8 mouse cellular contexts compared by ENCODE assay signal in genomic region chr14:24530228-24530627, GRCm38 (mm10). TPM values are rescaled to one million over a fixed set of nuclear protein-coding genes. Genes with fewer than 3 reads are reported as not detected.
A peak's percentile ranks its signal among the peaks of the same experiment; 100 is the strongest.
DNase-seq lines count a peak whose midpoint lies in the region; ATAC-seq and TF ChIP-seq lines count a peak whose summit lies in the region.

No protein-coding gene starts in this region.

- WGBS in heart, embryonic 16.5 days, result 11% methylated on average over 6 of the region's 6 CpGs
- WGBS in neural tube, embryonic 14.5 days, result 2% methylated on average over 6 of the region's 6 CpGs
- WGBS in thymus, adult 2 months, result 26% methylated on average over 6 of the region's 6 CpGs

- H3K4me2 ChIP-seq in heart, embryonic 16.5 days (ENCODE audit: low read depth, low read length), result peak overlapping the region; percentile 24; the same call in 1 of the 2 replicates
- H3K4me2 ChIP-seq in neural tube, embryonic 14.5 days (ENCODE audit: low read depth, low read length), result no peak overlapping the region

- no peak for TF ChIP-seq POLR2A in thymus, adult 2 months (IDR thresholded peaks at IDR 0.05; ENCODE audit: control insufficient read depth, extremely low read depth, insufficient read depth, low read length, poor library complexity)

- H3K4me3 ChIP-seq in heart, embryonic 16.5 days (ENCODE audit: low read length), result no peak overlapping the region
- H3K4me3 ChIP-seq in neural tube, embryonic 14.5 days (ENCODE audit: low read depth, low read length), result no peak overlapping the region
- H3K4me3 ChIP-seq in thymus, adult 2 months (ENCODE audit: control insufficient read depth, insufficient read depth, low read length), result no peak overlapping the region

- TF ChIP-seq CTCF in thymus, adult 2 months (IDR thresholded peaks at IDR 0.05; ENCODE audit: borderline replicate concordance, control insufficient read depth, extremely low read depth, insufficient read depth, low read length, poor library complexity), result no peak

- H3K27ac ChIP-seq in heart, embryonic 16.5 days (ENCODE audit: low read length), result no peak overlapping the region
- H3K27ac ChIP-seq in neural tube, embryonic 14.5 days (ENCODE audit: low read depth, low read length), result no peak overlapping the region
- H3K27ac ChIP-seq in thymus, adult 2 months (ENCODE audit: control insufficient read depth, insufficient read depth, low read length), result no peak overlapping the region

- no peak for DNase-seq in heart, postnatal 36 days
- DNase-seq in fat pad, adult 2 months (ENCODE audit: extremely low read depth, low read depth, low spot score), result peak; percentile 10
- peak; percentile 4 to 17 for DNase-seq in kidney, postnatal 36 days
- no peak for DNase-seq in right cerebral cortex, postnatal 25 days
- no peak for DNase-seq in thymus, adult 2 months
- no peak for DNase-seq in urinary bladder, postnatal 36 days (ENCODE audit: low spot score in 2 of 2)

- no peaks in the 10 kb centered on the region for H3K36me3 ChIP-seq in heart, embryonic 16.5 days (ENCODE audit: control insufficient read depth, insufficient read depth)
- no peaks in the 10 kb centered on the region for H3K36me3 ChIP-seq in neural tube, embryonic 14.5 days (ENCODE audit: control insufficient read depth, insufficient read depth, low read length)
- H3K36me3 ChIP-seq in thymus, adult 2 months (ENCODE audit: control insufficient read depth, insufficient read depth, low read length), result no peaks in the 10 kb centered on the region

- no peak; the same call in 1 of the 2 replicates for ATAC-seq in heart, embryonic 16.5 days (replicated peaks; ENCODE audit: extremely low read depth, insufficient read depth, low FRiP score)
- ATAC-seq in neural tube, embryonic 14.5 days (ENCODE audit: low read depth), result peak; percentile 35; the same call in 1 of the 2 replicates

- no peaks in the 10 kb centered on the region for H3K27me3 ChIP-seq in heart, embryonic 16.5 days (ENCODE audit: control insufficient read depth, insufficient read depth, low read length)
- no peaks in the 10 kb centered on the region for H3K27me3 ChIP-seq in neural tube, embryonic 14.5 days (ENCODE audit: control insufficient read depth, insufficient read depth, low read length)
- no peaks in the 10 kb centered on the region for H3K27me3 ChIP-seq in thymus, adult 2 months (ENCODE audit: control insufficient read depth, insufficient read depth, low read length)

- intact Hi-C loops in heart, postnatal 36 days (cut with DNase I), result no loop called here

- no peak overlapping the region for H3K9ac ChIP-seq in heart, embryonic 16.5 days (ENCODE audit: low read length)
- H3K9ac ChIP-seq in neural tube, embryonic 14.5 days (replicated peaks; ENCODE audit: low read depth, low read length), result no peak overlapping the region

- H3K9me3 ChIP-seq in heart, embryonic 16.5 days (replicated peaks; ENCODE audit: control insufficient read depth, low read length), result no peaks in the 10 kb centered on the region
- no peaks in the 10 kb centered on the region for H3K9me3 ChIP-seq in neural tube, embryonic 14.5 days (ENCODE audit: control insufficient read depth, low read length)

- H3K4me1 ChIP-seq in heart, embryonic 16.5 days (ENCODE audit: control insufficient read depth, insufficient read depth, low read length), result peaks cover 5% of the 10 kb centered on the region
- peaks cover 25% of the 10 kb centered on the region for H3K4me1 ChIP-seq in neural tube, embryonic 14.5 days (ENCODE audit: control insufficient read depth, insufficient read depth, low read length)
- no peaks in the 10 kb centered on the region for H3K4me1 ChIP-seq in thymus, adult 2 months (replicated peaks; ENCODE audit: control insufficient read depth, insufficient read depth, low read length)

RNA-seq across cellular contexts. Expression of gene Rps24, which starts 43.3 kb away (rescaled TPM):
- 463 and 565 TPM in 2 replicates for polyA plus RNA-seq in heart, embryonic 16.5 days (2015; fragmentation: Nextera tagmentation; extraction: Ambion mirVana)
- 100 to 1,000 TPM; 850 to 903 TPM for total RNA-seq in heart, postnatal 36 days (2021)
- 705 and 740 TPM in 2 replicates for polyA plus RNA-seq in neural tube, embryonic 14.5 days (2014; fragmentation: Nextera tagmentation; extraction: Ambion mirVana)
- polyA plus RNA-seq in thymus, adult 2 months (2012; rRNA removed), result 1,148 and 1,323 TPM in 2 replicates

RNA-seq across cellular contexts. Expression of gene Polr3a, which starts 43.4 kb away (rescaled TPM):
- polyA plus RNA-seq in heart, embryonic 16.5 days (2015; fragmentation: Nextera tagmentation; extraction: Ambion mirVana), result 13.3 and 14.1 TPM in 2 replicates
- total RNA-seq in heart, postnatal 36 days (2021), result 10 to 100 TPM; 10.6 to 11.5 TPM
- polyA plus RNA-seq in neural tube, embryonic 14.5 days (2014; fragmentation: Nextera tagmentation; extraction: Ambion mirVana), result 19.8 and 23.7 TPM in 2 replicates
- 13.6 and 14.3 TPM in 2 replicates for polyA plus RNA-seq in thymus, adult 2 months (2012; rRNA removed)

Comparison
In these comparisons a context has a peak if more than half of its experiments do, and no peak if none do; other contexts are left out.
1. DNase-seq: peak in fat pad, adult 2 months (single experiment) and kidney, postnatal 36 days (2 of 2); none in heart, postnatal 36 days (0 of 2), right cerebral cortex, postnatal 25 days (single experiment), thymus, adult 2 months (single experiment) and urinary bladder, postnatal 36 days (0 of 2).